Mouse (Mus musculus) gastrocnemius, postnatal 25 days (tissue): ENCODE data around the gene Lamc3. TPM values are rescaled to one million over a fixed set of nuclear protein-coding genes. Genes with fewer than 3 reads are reported as not detected.

Experiments
- DNase-seq: peaks from one replicate; pipeline ENCODE4 v3.0.0; 2022
- long read RNA-seq, 2 experiments: library from polyadenylated mRNA; stranded (forward); transcript quantifications; one replicate each; pipeline ENCODE4 v2.0.0; 2021
- total RNA-seq, 2 experiments: library from RNA; stranded (reverse); gene quantifications; 1 replicate in 1 of 2; 2 replicates in 1 of 2; pipeline ENCODE4 v1.2.3; 2021

Gene Lamc3
- total RNA-seq: under 1 TPM; 0.29 to 0.79 TPM
- long read RNA-seq, experiment 1: 0 reads
- long read RNA-seq, experiment 2, full-length matches to known transcripts: 1 of 1 reads
- long read RNA-seq, experiment 2, partial matches to known transcripts: 0 of 1 reads
- long read RNA-seq, experiment 2, other reads (novel, unspliced or antisense): 0 of 1 reads

DNA sequence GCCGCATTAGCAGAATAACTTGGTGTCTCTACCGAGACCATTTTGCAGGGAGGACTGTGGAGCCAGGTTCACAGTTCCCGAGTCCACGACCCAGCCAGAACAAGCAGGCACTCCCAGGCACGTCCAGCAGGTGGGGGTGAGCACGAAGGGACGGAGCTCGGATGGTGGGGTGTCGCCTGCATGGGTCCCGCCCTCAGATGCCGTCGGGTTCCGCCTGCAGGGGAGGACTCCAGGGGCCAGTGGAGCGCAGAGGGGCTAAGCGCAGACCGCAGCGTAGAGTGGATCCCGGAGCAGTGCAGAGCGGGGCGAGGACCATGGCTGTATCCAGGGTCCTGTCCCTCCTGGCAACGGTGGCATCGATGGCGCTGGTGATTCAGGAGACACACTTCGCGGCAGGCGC, at the start of gene Lamc3:
Gene Lamc3, plus strand, starts transcription at position 262 of the 400 bp plus-strand sequence.
- DNase-seq: peak; percentile 49

DNA sequence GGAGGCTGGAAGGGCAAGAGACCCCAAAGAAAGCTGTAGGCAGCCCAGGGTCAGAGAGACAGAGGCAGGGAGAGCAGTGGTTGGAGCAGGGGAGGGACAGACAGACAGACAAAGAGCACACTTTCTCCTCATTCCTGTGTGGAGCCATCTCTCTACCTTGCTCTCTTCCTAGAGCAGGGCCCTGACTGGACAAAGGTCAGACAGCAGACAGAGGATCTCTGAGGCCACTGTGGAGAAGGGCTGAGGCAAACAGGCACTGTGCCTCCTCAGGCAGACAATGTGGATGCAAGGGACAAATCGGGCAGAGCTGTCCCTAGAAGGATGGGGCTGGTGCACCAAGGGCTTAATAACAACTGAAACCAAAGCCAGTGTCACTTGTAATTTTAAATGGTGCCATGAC, 48.2 kb upstream of the Lamc3 start:
- no peak for DNase-seq

DNA sequence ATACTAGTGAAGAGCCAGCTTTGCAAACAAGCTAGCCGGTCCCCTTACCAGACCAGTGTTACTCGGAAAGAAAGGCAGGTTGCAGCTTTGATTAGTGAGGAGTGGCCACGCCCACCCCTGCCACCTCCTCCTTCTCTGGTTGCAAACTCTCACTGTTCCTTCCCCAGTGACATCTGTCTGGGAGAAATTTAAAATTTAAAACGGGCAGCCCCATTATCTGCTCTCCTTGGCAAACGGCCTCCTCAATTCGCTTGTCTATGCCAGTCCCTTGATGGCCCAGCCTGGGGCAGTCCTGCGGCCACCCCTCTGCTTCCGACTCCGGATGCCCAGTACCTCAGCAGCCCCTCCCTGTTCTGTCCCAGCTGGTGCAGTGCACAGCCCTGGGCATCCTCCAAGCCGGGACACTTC, 42.4 kb upstream of the Lamc3 start:
- no peak for DNase-seq

DNA sequence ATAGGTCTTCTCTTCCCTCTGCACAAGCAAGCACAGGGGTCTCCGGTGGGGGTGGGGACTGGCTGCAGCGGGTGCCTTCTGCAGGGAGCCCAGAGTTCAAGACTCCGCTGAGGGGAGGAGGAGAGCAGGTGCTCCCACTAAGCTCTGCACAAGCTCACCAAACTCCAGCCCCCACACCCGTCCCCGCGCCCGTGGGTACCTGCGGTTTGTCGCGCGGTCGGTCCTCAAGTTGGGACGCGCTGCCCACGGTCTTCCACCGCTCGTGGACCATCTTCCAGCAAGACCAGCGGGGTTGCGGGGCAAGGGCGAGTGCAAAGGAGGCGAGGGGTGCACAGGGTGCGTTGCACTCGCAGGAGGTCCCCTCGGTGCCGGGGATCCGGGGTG, 41.6 kb upstream of the Lamc3 start:
- no peak for DNase-seq

DNA sequence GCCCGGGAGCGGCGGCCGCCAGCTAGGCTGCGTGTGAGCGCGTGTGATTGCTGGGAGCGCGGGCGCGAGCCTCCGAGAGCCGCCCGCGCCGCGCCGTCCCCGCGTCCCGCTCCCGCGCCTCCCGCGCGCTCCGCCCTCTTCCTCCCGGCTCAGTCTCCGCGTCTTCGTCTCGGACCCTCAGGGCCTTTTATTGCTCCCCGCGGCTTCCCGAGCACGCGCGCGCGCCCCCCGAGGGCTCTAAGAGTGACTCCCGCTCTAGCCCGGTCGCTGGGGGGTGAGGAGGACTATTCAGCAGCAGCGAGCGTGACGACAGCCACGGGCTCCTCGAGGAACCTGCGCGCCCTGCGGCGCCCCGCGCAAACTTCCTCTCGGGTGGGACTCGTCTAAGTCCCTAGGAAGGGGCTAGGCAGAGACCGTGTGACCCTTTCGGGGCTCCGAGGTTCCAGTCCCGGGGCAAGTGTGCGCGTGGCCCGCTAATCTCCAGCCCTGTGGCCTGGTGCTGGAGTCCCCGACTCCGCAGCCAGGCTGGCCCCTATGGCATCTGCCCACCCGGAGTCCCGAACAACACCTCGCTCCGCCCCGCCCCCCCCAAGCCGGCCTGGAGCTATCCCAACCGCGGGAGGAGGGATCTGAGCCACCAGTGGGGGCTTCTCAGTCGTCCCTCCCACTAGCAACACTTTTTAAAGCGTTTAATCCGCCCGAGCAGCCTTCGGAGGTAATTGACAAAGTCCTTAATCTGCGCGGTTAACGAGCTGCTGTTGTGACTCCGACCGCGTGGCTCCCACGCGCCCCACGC, 41.0 kb upstream of the Lamc3 start, which contains the start of gene Fibcd1:
Gene Fibcd1, minus strand, starts transcription at position 110 of the 796 bp plus-strand sequence.
- no peak for DNase-seq

DNA sequence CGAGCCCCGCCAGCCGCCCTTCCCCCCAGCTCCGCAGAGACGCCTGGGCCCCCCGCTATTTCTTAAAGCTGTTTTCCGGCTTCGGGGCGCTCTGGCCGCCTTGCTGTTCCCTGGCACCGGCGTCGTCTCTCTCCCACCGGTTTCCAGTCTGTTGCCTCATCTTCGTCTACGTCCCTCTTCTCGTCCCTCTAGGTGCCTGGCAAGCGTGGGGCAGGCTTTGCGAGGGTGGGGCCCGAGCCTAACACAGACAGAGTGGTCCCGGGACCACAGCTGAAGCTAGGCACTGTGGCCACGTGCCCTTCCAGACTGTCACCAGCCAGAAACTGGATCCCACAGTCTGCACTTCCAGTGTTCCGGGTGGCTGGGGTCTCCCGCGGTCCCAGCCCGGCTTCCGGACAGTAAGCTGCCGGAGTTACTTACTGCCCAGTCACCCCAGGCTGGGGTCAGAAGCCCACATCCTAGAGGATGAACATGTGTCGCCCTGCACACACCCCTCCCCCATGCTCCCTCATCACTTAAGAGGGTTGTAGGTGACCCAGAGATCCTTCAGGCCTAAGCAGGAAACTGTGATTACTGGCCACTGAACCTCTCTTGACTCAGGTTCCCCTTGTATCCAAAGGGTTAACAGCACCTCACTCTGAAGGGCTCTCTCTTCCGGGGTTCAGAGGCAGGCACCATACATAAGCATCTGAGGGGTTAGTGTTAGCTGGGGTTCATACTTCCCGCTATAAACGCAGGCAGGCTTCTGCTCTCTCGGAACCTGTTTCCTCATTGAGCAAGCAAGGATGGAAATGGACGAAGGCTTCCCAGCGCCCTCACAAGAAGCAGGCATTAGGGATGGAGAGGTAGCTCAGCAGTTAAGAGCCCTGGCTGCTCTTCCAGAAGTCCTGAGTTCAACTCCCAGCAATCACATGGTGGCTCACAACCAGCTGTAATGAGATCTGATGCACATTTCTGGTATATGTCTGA, 40.1 kb upstream of the Lamc3 start:
- DNase-seq: no peak

DNA sequence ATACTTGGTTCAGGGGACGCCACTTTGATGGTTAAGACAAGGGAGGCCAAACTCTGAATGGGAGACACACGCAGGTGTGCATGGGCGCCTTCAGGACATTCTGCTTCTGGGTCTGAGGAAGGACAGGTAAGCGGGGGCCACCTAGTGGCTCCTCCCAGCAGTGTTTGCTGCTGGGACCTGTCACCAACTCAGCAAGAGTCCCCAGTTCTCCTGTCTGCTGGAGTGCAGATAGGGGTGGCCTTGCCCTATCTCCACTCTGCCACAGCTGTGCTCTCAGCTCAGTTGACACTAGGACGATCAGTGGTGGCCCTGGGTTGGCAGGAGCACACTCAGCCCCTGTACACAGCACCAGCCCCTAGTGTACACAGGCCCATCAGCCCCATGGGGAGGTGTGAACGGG, 39.2 kb upstream of the Lamc3 start:
- no peak for DNase-seq

DNA sequence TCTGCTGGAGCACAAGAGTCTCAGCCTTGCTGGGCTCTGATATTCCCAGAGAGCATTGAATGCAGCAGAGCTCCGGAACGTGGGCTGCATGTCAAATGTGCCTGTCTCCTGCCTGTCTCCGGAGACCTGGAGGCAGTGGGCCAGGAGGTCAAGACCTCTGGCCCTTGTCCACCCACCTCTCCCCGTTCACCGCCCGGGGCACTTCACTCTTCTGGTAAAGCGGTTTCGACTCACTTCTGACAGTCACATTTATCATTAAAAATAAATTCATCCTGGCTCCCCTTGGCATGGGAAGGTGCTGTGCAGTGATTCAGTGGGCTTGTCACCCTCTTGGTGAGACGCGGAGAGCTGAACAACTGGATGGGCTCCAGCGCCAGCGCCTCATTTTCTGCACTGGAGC, 37.0 kb upstream of the Lamc3 start:
- DNase-seq: no peak

DNA sequence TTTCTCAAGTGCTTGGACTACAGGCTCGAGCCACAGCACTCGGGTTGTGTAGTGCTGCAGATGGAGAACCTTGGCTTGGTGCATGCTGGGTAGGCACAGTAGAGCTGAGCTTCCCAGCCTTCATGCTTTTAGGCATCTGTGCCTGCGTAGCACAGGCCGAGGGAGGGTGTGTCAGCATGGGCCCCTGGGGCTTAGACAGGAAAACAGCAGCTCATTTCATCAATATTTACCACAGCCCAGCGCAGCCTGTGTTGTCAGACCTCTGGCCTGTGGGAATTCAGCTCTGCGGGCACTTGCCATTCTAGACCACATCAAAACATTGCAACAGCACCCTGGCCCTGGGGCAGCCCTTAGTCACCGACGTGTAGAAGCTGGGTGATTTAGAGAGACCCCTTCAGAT, 31.1 kb upstream of the Lamc3 start:
- no peak for DNase-seq

DNA sequence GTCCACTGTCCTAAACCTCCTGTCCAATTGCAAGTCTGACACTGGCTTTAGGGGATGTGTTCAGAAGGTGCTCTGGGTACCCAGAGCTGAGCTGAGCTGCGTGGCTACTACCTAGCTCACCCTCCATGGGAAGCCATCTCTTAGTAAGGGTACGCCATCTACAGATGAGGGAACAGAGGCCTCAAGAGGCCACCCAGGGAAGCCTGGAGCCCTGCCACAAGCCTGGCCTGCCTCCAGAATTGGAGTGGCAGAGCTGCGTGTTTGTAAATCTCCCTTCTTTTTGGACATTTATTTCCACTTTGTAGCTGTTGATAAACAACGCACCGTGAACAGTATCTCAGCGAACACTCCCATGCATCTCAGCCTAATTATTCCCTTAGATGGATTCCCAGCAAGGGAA, 29.9 kb upstream of the Lamc3 start:
- DNase-seq: no peak

DNA sequence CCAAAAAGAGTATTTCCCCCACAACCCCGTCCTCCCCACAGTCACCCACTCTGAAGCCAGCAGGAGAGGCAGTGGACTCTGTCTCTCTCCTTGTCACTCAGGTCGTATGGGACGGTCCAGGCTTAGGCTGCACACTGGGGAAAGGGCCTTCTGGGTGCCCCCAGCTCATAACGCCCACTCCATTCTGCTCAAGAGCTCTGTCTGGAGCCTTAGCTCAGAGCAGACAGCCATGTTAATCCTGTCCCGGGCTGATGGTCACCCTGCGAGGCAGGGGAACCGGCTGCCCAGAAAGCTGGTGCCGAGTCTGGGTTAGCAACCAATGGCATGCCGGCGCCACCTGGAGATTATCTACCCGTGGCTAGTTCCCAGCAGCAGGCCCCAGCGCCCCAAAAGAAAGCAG, 28.6 kb upstream of the Lamc3 start:
- no peak for DNase-seq

DNA sequence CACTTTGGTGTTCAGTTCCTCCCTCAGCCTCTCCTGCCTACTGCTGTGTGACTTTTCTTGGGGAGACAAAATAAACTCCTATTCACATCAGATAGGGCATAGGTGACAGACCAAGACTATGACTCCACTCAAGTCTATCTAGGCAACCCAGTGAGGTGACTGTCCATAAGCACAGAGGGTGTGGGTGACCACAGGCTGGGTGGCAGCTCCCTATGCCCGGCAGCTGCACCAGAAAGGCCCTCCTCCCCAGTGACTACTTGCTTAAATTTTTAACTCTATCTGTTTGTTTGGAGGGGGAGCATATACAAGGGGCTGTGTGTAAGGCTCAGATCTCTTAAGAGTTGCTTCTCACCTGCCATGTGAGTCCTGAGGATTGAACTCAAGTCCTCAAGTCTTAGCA, 24.2 kb upstream of the Lamc3 start:
- DNase-seq: no peak

DNA sequence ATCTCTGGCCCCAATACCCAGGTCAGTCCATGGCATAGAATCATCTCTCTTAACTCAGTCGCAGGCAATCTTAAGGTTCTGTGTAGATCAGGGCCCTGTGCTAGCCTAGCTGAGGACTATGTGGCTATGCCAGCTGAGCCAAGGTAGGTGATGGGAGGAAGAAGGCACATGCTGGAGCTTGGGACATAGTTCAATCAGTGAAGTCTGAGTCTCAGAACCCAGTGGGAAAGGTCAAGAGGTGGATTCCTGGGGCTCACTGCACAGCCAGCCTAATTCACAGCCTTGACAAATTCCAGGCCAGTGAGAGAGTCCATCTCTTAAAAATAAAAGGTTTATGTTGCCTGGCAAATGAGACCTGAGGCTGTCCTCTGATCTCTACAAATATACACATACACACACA, 23.3 kb upstream of the Lamc3 start:
- no peak for DNase-seq

DNA sequence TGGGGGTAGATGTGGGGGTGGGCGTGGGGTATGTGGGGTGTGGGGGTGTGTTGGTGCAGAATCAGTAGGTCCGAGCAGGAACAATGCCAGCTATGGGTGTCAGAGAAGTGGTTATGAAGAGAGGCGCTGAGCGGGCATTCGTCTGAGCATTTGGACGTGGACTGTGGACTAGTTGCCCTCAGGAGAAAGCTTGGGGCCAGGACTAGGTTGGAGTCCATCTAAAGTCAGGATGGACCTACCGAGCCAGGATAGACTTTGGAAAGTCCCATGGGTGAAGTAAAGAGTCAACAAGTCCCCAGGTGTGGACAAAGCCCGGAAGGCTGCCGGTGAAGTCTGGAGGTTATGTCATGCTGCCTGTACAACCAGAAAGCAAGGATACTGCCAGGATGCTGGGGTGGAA, 22.2 kb upstream of the Lamc3 start:
- DNase-seq: no peak

DNA sequence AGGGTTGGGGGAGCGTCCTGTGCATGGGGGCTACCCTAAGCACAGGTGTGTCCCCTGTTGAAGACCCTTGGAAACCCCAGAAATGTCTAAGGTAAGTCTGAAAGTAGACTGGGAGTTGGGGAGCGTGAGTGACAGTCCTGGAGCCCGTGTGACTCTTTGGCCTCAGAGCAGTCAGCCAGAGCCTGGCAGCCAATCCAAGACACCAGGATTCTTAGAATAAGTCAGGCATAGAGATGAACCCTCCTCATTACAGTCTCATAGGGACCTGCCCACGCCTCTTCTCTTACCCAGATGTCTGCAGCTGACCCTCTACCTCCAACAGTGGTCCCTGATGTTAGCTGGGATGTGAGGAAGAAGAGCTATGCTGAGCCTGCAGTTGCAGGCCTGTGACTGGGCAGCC, 21.8 kb upstream of the Lamc3 start:
- no peak for DNase-seq

DNA sequence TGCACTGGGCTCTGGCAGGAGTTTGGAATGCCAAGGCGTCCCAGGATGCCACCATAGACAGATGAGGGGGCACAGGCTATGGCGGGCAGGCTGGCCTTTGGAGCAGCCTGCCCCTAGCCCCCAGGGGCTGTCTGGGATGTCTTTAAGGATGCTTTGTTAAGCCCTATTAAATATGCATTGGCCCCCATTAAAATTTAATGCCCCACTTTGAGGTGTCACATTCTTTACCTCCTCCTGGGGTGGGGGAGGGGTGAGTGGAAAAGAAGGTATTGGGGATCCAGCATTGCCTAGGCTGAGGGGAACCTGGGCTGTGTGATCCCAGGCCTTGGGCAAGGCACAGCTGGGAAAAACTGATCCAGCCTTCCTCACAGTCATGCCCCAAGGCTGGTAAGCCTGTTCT, 21.3 kb upstream of the Lamc3 start:
- DNase-seq: no peak

DNA sequence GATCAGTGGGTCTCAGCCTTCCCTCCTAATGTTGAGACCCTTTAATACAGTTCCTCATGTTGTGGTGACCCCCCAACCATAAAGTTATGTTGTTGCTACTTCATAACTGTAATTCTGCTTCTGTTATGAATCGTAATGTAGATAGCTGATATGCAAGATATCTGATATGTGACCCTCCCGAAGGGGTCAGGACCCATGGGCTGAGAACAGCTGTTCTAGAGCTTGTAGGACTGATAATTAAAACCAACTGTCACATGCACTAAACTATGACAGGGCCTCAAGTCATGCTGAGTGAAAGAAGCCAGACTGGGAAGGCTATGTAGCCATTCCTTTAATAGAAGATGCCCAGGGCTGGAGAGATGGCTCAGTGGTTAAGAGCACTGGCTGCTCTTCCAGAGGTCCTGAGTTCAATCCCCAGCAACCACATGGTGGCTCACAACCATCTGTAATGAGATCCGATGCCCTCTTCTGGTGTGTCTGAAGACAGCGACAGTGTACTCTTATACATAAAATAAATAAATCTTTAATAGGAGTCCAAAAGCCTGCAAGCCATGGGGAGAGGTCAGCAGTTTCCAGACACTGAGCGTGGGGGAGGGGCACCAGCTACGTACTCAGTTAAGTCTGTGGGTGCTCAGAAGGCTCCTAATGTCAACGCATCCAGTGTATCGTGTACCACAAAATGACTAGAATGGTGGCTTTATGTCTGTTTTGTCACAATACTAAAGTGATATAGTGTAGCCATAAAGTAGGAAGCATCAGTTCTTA, 19.1 kb upstream of the Lamc3 start:
- DNase-seq: no peak

DNA sequence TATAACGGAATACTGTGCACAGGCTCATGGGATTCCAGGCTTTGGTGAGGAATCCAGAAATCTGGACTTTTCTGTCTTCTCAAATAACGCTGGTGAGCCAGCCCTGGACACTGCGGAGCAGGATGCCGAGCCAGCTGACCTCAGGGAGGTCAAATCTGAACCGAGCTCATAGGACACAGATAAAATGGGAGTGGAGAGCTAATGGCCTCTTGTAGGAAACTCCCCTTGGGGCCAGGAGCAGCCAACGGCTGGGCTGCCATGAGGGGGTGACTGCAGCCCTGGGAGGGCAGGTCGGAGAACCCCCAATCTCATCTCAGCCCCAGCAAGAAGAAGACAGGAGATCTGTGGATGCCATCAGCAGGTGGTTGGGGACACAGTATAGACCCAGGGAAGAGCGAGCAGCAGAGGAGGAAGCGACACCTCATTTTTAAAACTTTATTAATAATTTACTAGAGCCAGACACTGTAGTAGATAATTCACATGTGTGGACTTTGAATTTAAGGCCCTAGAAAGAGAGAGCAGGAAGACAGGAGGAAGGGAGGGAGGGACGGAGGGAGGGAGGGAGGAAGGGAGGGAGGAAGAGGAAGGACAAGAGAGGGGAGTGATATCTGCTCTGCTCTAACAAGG, 18.4 kb upstream of the Lamc3 start:
- DNase-seq: peak; percentile 41

DNA sequence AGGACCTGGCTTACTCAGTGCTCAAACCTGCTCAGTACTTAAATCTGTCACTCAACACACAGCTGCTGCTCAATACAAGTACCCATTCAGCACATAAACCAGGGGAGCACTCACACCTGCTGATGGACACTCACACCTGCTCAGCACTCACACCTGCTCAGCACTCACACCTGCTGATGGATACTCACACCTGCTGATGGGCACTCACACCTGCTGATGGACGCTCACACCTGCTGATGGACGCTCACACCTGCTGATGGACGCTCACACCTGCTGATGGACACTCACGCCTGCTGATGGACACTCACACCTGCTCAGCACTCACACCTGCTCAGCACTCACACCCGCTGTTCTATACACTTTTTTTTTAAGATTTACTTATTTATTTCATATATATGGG, 17.4 kb upstream of the Lamc3 start:
- DNase-seq: no peak

DNA sequence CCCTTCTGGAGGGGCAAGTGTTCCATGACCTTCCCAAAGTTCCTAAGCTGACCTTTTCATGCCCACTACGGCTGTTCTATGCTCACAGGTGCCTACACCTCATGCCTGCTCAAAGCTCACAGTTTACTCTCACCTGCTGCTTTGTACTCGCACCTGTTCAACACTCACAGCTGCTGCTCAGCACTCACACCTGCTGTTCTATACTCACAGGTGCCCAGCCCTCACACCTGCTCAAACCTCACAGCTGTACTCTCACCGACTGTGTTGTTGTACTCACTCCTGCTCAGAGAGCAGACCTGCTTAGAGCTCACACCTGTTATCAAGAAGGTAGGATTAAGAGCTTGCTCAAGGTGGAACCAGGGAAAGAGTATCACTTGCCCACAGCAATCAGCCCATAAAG, 16.4 kb upstream of the Lamc3 start:
- DNase-seq: no peak

DNA sequence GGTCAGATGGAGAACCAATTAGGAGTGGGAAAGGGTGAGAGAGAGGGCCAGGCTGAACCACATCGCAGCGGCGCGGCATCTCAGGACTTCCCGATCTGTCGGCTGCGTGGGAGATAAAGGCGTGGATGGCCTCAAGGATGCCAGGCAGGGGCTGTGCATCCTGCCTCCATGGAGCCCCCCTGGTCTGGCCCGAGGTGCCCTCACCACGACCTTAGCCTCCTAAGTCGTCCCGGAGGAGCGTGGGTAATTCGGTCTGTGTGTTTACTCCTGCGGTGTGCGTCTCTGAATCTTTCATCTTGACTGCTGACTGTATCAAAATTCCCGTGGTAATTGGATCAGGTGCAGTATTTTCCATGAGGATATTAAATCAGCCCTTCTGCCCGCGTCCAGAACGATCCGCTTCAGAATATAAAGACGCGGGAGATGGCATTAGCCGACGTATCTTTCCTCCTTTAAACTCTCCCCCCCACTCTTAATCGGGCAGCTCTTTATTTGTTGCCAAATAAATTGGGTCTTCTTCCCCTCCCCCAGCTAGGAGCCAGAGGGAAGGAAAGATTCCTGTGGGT, 12.7 kb upstream of the Lamc3 start:
- DNase-seq: no peak
